Mouse (Mus musculus): ENCODE data around the gene Acad9.

DNA sequence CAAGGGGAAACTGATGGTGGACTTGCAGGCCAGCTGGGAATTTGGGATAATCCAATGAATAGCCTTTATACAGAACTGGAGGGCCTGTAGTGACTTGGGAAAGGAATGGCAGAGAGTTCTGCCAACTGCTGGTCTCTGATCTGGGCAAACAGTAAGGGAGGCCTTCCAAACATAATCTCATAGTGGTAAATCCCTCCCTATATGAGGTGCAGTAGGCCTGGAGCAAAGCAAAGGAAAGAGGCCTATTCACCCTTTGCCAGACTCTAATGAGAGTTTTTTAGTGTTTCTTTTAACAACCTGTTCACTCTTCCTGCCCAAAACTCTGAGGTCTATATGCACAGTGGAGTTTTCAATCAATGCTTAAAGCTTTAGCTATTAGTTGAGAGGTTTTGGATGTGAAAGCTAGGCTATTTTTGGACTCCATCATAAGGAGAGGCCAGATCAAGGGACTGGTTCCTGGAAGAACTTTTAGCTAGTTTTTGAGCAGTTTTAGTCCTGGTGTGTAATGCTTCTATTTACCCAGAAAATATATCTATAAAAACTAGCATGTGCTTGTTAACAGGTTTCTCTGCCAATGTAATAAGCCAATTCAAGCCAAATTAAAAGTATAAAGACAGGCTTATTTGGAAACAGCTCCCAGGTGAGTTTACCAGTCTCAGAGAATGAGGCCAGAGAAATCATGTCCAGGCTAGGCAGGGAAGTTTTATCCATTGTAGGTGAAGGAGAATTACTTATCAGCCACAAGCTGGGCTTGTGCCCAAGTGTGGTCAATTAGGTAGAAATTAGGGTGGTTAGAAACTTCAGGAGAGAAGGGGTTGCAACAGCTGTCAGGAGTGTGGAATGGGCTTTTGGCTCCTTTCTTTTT lies 54.1 kb downstream of the Acad9 start:
- TF ChIP-seq GATA1 (IDR thresholded peaks at IDR 0.05; ENCODE audit: low read length) (no peak), TAL1 (IDR thresholded peaks at IDR 0.05; ENCODE audit: low read length) (no peak)
